Mouse (Mus musculus): ENCODE results near the gene Zbtb44. TPM values are rescaled to one million over a fixed set of nuclear protein-coding genes. Genes with fewer than 3 reads are reported as not detected.
A peak's percentile ranks its signal among the peaks of the same experiment; 100 is the strongest.

The Zbtb44 gene
- 4.5 and 4.6 TPM in 2 replicates for polyA plus RNA-seq (2014; fragmentation: Nextera tagmentation; extraction: Ambion mirVana)

- H3K4me2 ChIP-seq (ENCODE audit: low read depth), result peak within 1 kb of the TSS; percentile 90
- H3K4me1 ChIP-seq (ENCODE audit: control insufficient read depth, insufficient read depth, low read length), result peaks cover 5% of the 10 kb centered on the region; the same call in 1 of the 2 replicates
- peak within 1 kb of the TSS; percentile 97 for H3K27ac ChIP-seq (ENCODE audit: low read depth, low read length)
- H3K27me3 ChIP-seq (ENCODE audit: control insufficient read depth, insufficient read depth, low read length), result no peaks in the 10 kb centered on the region
- H3K4me3 ChIP-seq (ENCODE audit: low read depth, low read length), result peak within 1 kb of the TSS; percentile 92
- DNase-seq (ENCODE audit: low spot score), result no peak
- H3K9ac ChIP-seq (ENCODE audit: low read length), result peak within 1 kb of the TSS; percentile 94
- under 1% methylated on average over 55 of the region's 79 CpGs for whole genome bisulfite sequencing
- no peaks in the 10 kb centered on the region for H3K9me3 ChIP-seq (ENCODE audit: control insufficient read depth, low read length)
- peak; percentile 91 for ATAC-seq (ENCODE audit: insufficient read depth, low FRiP score, low TSS enrichment)
- H3K36me3 ChIP-seq (ENCODE audit: control insufficient read depth, insufficient read depth, low read length), result no peaks in the 10 kb centered on the region
These were observed at the start of gene Zbtb44 for GRCm38 (mm10) chr9:31030532-31031413. Gene Zbtb44, plus strand, starts transcription at chr9:31030644.

GRCm38 (mm10) chr9:30985782-30986181, 44.7 kb upstream of the Zbtb44 start:
- H3K9ac ChIP-seq (ENCODE audit: low read length), result no peak overlapping the region
- H3K4me1 ChIP-seq (ENCODE audit: control insufficient read depth, insufficient read depth, low read length), result no peaks in the 10 kb centered on the region
- H3K27me3 ChIP-seq (ENCODE audit: control insufficient read depth, insufficient read depth, low read length), result no peaks in the 10 kb centered on the region
- no peak for ATAC-seq (ENCODE audit: insufficient read depth, low FRiP score, low TSS enrichment)
- H3K4me3 ChIP-seq (ENCODE audit: low read depth, low read length), result no peak overlapping the region
- H3K4me2 ChIP-seq (ENCODE audit: low read depth), result no peak overlapping the region
- H3K36me3 ChIP-seq (ENCODE audit: control insufficient read depth, insufficient read depth, low read length), result no peaks in the 10 kb centered on the region
- no peak overlapping the region for H3K27ac ChIP-seq (ENCODE audit: low read depth, low read length)
- no peaks in the 10 kb centered on the region for H3K9me3 ChIP-seq (ENCODE audit: control insufficient read depth, low read length)
- 86% methylated on average over 6 of the region's 6 CpGs for WGBS
- no peak for DNase-seq (ENCODE audit: low spot score)

- 82% methylated on average over 5 of the region's 5 CpGs for WGBS
- Histone ChIP-seq H3K9ac (ENCODE audit: low read length) (no peak overlapping the region), H3K27me3 (ENCODE audit: control insufficient read depth, insufficient read depth, low read length) (no peaks in the 10 kb centered on the region), H3K4me3 (ENCODE audit: low read depth, low read length) (no peak overlapping the region), H3K4me2 (ENCODE audit: low read depth) (no peak overlapping the region), H3K4me1 (ENCODE audit: control insufficient read depth, insufficient read depth, low read length) (no peaks in the 10 kb centered on the region), H3K9me3 (ENCODE audit: control insufficient read depth, low read length) (no peaks in the 10 kb centered on the region), H3K27ac (ENCODE audit: low read depth, low read length) (no peak overlapping the region), H3K36me3 (ENCODE audit: control insufficient read depth, insufficient read depth, low read length) (no peaks in the 10 kb centered on the region)
- ATAC-seq (ENCODE audit: insufficient read depth, low FRiP score, low TSS enrichment), result no peak
- no peak for DNase-seq (ENCODE audit: low spot score)
These were observed 37.3 kb upstream of the Zbtb44 start for GRCm38 (mm10) chr9:30993106-30993505.

- H3K27me3 ChIP-seq (ENCODE audit: control insufficient read depth, insufficient read depth, low read length), result no peaks in the 10 kb centered on the region
- 82% methylated on average over 12 of the region's 12 CpGs for WGBS
- H3K4me1 ChIP-seq (ENCODE audit: control insufficient read depth, insufficient read depth, low read length), result no peaks in the 10 kb centered on the region
- H3K9me3 ChIP-seq (ENCODE audit: control insufficient read depth, low read length), result no peaks in the 10 kb centered on the region
- DNase-seq (ENCODE audit: low spot score) (no peak), ATAC-seq (ENCODE audit: insufficient read depth, low FRiP score, low TSS enrichment) (no peak)
- H3K4me2 ChIP-seq (ENCODE audit: low read depth), result no peak overlapping the region
- H3K36me3 ChIP-seq (ENCODE audit: control insufficient read depth, insufficient read depth, low read length), result no peaks in the 10 kb centered on the region
- no peak overlapping the region for H3K9ac ChIP-seq (ENCODE audit: low read length)
- H3K4me3 ChIP-seq (ENCODE audit: low read depth, low read length), result no peak overlapping the region
- H3K27ac ChIP-seq (ENCODE audit: low read depth, low read length), result no peak overlapping the region
These were observed 33.6 kb upstream of the Zbtb44 start for GRCm38 (mm10) chr9:30996590-30997562.

DNA sequence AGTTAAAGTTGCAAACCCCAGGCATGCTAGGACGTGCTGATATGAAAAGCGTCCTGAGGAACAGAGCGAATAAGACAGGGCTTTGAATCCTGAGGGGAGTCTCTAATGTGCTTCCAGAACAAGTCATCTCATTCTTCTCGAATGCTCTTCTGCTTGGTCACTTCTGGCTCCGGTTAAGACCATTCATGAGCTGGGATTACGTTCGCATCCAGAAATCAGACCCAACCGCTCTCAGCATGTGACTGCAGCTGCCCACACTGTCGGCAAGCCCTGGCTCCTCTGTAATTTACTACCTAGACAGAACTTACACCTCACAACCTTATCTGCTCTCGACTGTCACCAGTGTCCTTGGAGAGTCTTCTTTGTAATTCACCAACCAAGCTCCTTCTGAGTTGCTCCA, 29.8 kb upstream of the Zbtb44 start:
- H3K27me3 ChIP-seq (ENCODE audit: control insufficient read depth, insufficient read depth, low read length), result no peaks in the 10 kb centered on the region
- WGBS, result 76% methylated on average over 10 of the region's 10 CpGs
- ATAC-seq (ENCODE audit: insufficient read depth, low FRiP score, low TSS enrichment) (no peak), DNase-seq (ENCODE audit: low spot score) (no peak)
- no peak overlapping the region for H3K4me3 ChIP-seq (ENCODE audit: low read depth, low read length)
- no peak overlapping the region for H3K4me2 ChIP-seq (ENCODE audit: low read depth)
- H3K9ac ChIP-seq (ENCODE audit: low read length), result no peak overlapping the region
- no peak overlapping the region for H3K27ac ChIP-seq (ENCODE audit: low read depth, low read length)
- no peaks in the 10 kb centered on the region for H3K4me1 ChIP-seq (ENCODE audit: control insufficient read depth, insufficient read depth, low read length)
- no peaks in the 10 kb centered on the region for H3K36me3 ChIP-seq (ENCODE audit: control insufficient read depth, insufficient read depth, low read length)
- H3K9me3 ChIP-seq (ENCODE audit: control insufficient read depth, low read length), result no peaks in the 10 kb centered on the region

GRCm38 (mm10) chr9:31002528-31002927, 27.9 kb upstream of the Zbtb44 start:
- no peak overlapping the region for H3K4me3 ChIP-seq (ENCODE audit: low read depth, low read length)
- no peak overlapping the region for H3K4me2 ChIP-seq (ENCODE audit: low read depth)
- 84% methylated on average over 4 of the region's 4 CpGs for WGBS
- H3K27ac ChIP-seq (ENCODE audit: low read depth, low read length), result no peak overlapping the region
- H3K9ac ChIP-seq (ENCODE audit: low read length), result no peak overlapping the region
- H3K36me3 ChIP-seq (ENCODE audit: control insufficient read depth, insufficient read depth, low read length), result no peaks in the 10 kb centered on the region
- H3K4me1 ChIP-seq (ENCODE audit: control insufficient read depth, insufficient read depth, low read length), result no peaks in the 10 kb centered on the region
- DNase-seq (ENCODE audit: low spot score) (no peak), ATAC-seq (ENCODE audit: insufficient read depth, low FRiP score, low TSS enrichment) (no peak)
- no peaks in the 10 kb centered on the region for H3K9me3 ChIP-seq (ENCODE audit: control insufficient read depth, low read length)
- H3K27me3 ChIP-seq (ENCODE audit: control insufficient read depth, insufficient read depth, low read length), result no peaks in the 10 kb centered on the region

DNA sequence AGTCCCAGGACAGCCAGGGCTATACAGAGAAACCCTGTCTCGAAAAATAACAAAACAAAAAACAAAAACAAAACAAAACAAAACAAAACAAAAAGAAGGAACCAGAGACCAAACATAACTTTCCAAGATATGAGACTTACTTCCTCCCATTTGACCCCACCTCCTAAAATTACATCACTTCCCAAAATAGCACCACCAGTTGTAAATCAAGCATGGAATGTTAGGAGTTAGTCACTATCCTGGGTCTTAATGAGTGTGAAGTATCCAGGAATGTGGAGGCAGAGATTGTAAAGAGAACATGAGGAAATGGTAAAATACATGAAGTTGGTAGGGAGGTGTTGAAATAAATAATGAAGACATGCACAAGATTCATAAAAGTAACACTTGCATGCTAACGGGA, 21.1 kb upstream of the Zbtb44 start:
- H3K27me3 ChIP-seq (ENCODE audit: control insufficient read depth, insufficient read depth, low read length), result no peaks in the 10 kb centered on the region
- DNase-seq (ENCODE audit: low spot score), result no peak
- no peak overlapping the region for H3K4me3 ChIP-seq (ENCODE audit: low read depth, low read length)
- H3K4me2 ChIP-seq (ENCODE audit: low read depth), result no peak overlapping the region
- no peak overlapping the region for H3K9ac ChIP-seq (ENCODE audit: low read length)
- no peak for ATAC-seq (ENCODE audit: insufficient read depth, low FRiP score, low TSS enrichment)
- H3K9me3 ChIP-seq (ENCODE audit: control insufficient read depth, low read length), result no peaks in the 10 kb centered on the region
- 94% methylated on average over 2 of the region's 2 CpGs for WGBS
- H3K36me3 ChIP-seq (ENCODE audit: control insufficient read depth, insufficient read depth, low read length), result no peaks in the 10 kb centered on the region
- H3K4me1 ChIP-seq (ENCODE audit: control insufficient read depth, insufficient read depth, low read length), result no peaks in the 10 kb centered on the region
- no peak overlapping the region for H3K27ac ChIP-seq (ENCODE audit: low read depth, low read length)

GRCm38 (mm10) chr9:31010040-31010439, 20.4 kb upstream of the Zbtb44 start:
- Histone ChIP-seq H3K9ac (ENCODE audit: low read length) (no peak overlapping the region), H3K36me3 (ENCODE audit: control insufficient read depth, insufficient read depth, low read length) (no peaks in the 10 kb centered on the region), H3K4me3 (ENCODE audit: low read depth, low read length) (no peak overlapping the region), H3K27ac (ENCODE audit: low read depth, low read length) (no peak overlapping the region), H3K9me3 (ENCODE audit: control insufficient read depth, low read length) (no peaks in the 10 kb centered on the region), H3K4me2 (ENCODE audit: low read depth) (no peak overlapping the region), H3K4me1 (ENCODE audit: control insufficient read depth, insufficient read depth, low read length) (no peaks in the 10 kb centered on the region), H3K27me3 (ENCODE audit: control insufficient read depth, insufficient read depth, low read length) (no peaks in the 10 kb centered on the region)
- WGBS, result 50% methylated on average over 3 of the region's 3 CpGs
- DNase-seq (ENCODE audit: low spot score) (no peak), ATAC-seq (ENCODE audit: insufficient read depth, low FRiP score, low TSS enrichment) (no peak)
